Mouse (Mus musculus): ENCODE measurements around the gene Serpina16. TPM values are rescaled to one million over a fixed set of nuclear protein-coding genes. Genes with fewer than 3 reads are reported as not detected.

Gene Serpina16
- polyA plus RNA-seq, 1 experiment from 2014 or later: not detected

DNA sequence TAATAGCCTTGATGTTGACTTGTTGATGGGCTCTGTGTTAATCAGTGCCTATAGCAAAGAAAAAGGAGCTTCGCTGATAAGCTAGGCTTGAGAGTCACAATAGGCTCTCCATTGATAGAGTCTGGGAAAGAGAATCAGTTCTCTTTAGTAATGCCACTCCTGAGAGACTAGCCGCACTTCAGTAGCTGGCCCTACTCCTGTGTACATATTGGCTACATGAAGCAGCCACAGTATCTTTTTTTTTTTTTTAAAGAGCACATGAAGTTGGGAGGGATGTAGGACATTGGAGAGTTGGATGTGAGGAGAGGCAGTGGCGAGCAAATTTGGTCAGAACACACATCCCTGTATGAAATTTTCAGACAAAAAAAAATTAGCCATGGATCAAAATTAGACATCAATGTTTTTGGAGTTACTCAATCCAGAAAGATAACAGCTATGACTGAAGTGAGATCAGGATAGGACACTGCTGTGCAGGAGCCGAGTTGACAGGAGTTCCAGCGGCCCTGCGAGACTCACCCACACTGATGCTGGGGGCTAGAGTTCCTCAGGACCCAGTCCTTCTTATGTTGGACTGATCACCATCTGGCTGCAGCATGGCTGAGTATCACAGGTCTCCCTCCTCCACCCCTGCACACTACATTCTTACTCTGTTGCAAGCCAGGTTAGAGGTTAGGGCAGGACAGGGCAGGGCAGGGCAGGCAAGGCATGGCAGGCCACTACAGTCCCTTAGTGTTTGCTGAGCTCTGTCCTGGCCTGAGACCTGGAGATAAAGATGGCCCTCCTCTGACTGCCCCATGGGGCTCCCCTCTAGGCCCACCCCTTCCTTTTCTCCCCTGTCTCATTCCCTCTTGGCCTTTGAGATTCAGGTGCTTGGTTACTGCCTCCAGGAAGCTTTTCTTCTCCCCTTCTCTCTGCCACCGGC lies 20.6 kb downstream of the Serpina16 start:
- 89% methylated on average over 7 of the region's 7 CpGs for WGBS
- H3K27ac ChIP-seq: no peak overlapping the region
- H3K36me3 ChIP-seq: no peaks in the 10 kb centered on the region
- H3K4me3 ChIP-seq (replicated peaks): no peak overlapping the region
- ATAC-seq (replicated peaks; ENCODE audit: low FRiP score): no peak
- no peaks in the 10 kb centered on the region for H3K9me3 ChIP-seq (replicated peaks)
- no peak overlapping the region for H3K4me2 ChIP-seq
- no peak overlapping the region for H3K9ac ChIP-seq
- H3K27me3 ChIP-seq: no peaks in the 10 kb centered on the region
- H3K4me1 ChIP-seq: no peaks in the 10 kb centered on the region

- no peaks in the 10 kb centered on the region for H3K9me3 ChIP-seq (replicated peaks)
- H3K27me3 ChIP-seq: no peaks in the 10 kb centered on the region
- H3K4me2 ChIP-seq: no peak overlapping the region
- no peak overlapping the region for H3K4me3 ChIP-seq (replicated peaks)
- 94% methylated on average over 2 of the region's 2 CpGs for WGBS
- no peak overlapping the region for H3K9ac ChIP-seq
- no peaks in the 10 kb centered on the region for H3K4me1 ChIP-seq
- no peak for ATAC-seq (replicated peaks; ENCODE audit: low FRiP score)
- H3K36me3 ChIP-seq: no peaks in the 10 kb centered on the region
- H3K27ac ChIP-seq: no peak overlapping the region
Observed at GRCm38 (mm10) chr12:103653836-103654235, 22.1 kb downstream of the Serpina16 start.

- H3K4me2 ChIP-seq: no peak overlapping the region
Observed at GRCm38 (mm10) chr12:103646314-103646713, 29.6 kb downstream of the Serpina16 start.

GRCm38 (mm10) chr12:103644601-103645000 lies 31.3 kb downstream of the Serpina16 start:
- Histone ChIP-seq H3K27ac (no peak overlapping the region), H3K36me3 (no peaks in the 10 kb centered on the region), H3K4me3 (replicated peaks) (no peak overlapping the region), H3K27me3 (no peaks in the 10 kb centered on the region), H3K9ac (no peak overlapping the region), H3K9me3 (replicated peaks) (no peaks in the 10 kb centered on the region), H3K4me1 (no peaks in the 10 kb centered on the region), H3K4me2 (no peak overlapping the region)
- no peak for ATAC-seq (replicated peaks; ENCODE audit: low FRiP score)
- 45% methylated on average over 5 of the region's 5 CpGs for WGBS

More at GRCm38 (mm10) chr12:103646314-103646713, 29.6 kb downstream of the Serpina16 start:
- Histone ChIP-seq H3K9ac (no peak overlapping the region), H3K4me1 (no peaks in the 10 kb centered on the region), H3K4me3 (replicated peaks) (no peak overlapping the region), H3K36me3 (no peaks in the 10 kb centered on the region), H3K27me3 (no peaks in the 10 kb centered on the region), H3K27ac (no peak overlapping the region), H3K9me3 (replicated peaks) (no peaks in the 10 kb centered on the region)
- no peak for ATAC-seq (replicated peaks; ENCODE audit: low FRiP score)
- WGBS: 81% methylated on average over 2 of the region's 2 CpGs

GRCm38 (mm10) chr12:103643818-103644217 lies 32.1 kb downstream of the Serpina16 start:
- Histone ChIP-seq H3K36me3 (no peaks in the 10 kb centered on the region), H3K4me2 (no peak overlapping the region), H3K9me3 (replicated peaks) (no peaks in the 10 kb centered on the region), H3K27me3 (no peaks in the 10 kb centered on the region), H3K4me1 (no peaks in the 10 kb centered on the region), H3K27ac (no peak overlapping the region), H3K9ac (no peak overlapping the region), H3K4me3 (replicated peaks) (no peak overlapping the region)
- 76% methylated on average over 3 of the region's 3 CpGs for WGBS
- no peak for ATAC-seq (replicated peaks; ENCODE audit: low FRiP score)

DNA sequence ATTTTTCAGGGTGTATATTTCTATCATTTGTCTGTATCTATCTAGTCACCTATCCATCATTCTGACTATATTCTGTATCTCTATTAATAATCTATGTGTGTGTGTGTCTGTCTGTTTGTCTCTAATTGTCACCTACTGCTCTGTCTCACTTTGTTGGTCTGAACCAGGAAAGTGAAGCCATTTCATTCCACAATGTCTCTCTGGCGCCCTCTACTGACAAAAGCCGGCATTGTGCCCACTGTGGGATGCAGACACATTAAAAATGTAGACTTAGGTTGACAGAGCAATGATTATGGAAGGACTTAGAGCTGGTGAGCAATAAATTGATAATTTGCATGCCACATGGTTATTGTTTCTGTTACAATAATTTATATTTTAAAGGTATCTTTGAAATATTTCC lies 32.6 kb downstream of the Serpina16 start:
- Histone ChIP-seq H3K36me3 (no peaks in the 10 kb centered on the region), H3K27ac (no peak overlapping the region), H3K4me3 (replicated peaks) (no peak overlapping the region), H3K9me3 (replicated peaks) (no peaks in the 10 kb centered on the region), H3K4me1 (no peaks in the 10 kb centered on the region), H3K27me3 (no peaks in the 10 kb centered on the region), H3K9ac (no peak overlapping the region), H3K4me2 (no peak overlapping the region)
- WGBS: 0% methylated on average over 2 of the region's 2 CpGs
- 0 out of 2 replicates have a peak, but pooled peaks have one; percentile 49 for ATAC-seq (replicated peaks; ENCODE audit: low FRiP score)

- ATAC-seq (replicated peaks; ENCODE audit: low FRiP score): no peak
- H3K4me2 ChIP-seq: no peak overlapping the region
- H3K9ac ChIP-seq: no peak overlapping the region
- WGBS: 80% methylated on average over 2 of the region's 2 CpGs
- no peak overlapping the region for H3K27ac ChIP-seq
- no peaks in the 10 kb centered on the region for H3K4me1 ChIP-seq
- H3K4me3 ChIP-seq (replicated peaks): no peak overlapping the region
- no peaks in the 10 kb centered on the region for H3K9me3 ChIP-seq (replicated peaks)
- no peaks in the 10 kb centered on the region for H3K36me3 ChIP-seq
- no peaks in the 10 kb centered on the region for H3K27me3 ChIP-seq
Observed at GRCm38 (mm10) chr12:103635846-103636245, 40.1 kb downstream of the Serpina16 start.

DNA sequence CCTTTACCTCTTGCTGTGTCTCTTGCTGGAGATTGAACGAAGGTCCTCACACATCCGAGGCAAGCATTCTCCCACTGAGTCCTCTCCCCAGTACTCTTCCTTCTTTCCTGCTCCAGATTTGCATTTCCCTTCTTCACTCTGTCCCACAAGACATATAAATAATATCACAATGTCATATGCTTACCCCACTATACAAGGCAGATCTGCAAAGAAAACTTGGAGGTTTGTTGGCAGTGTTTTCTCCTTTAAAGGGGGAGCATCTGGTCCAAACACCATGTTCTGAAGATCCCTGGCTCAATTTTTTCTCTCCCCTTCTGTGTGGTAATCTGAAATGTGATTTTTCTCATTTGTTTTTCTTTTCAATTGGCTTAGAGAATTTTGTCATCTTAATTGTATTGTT lies 41.5 kb downstream of the Serpina16 start:
- Histone ChIP-seq H3K9ac (no peak overlapping the region), H3K27me3 (no peaks in the 10 kb centered on the region), H3K36me3 (no peaks in the 10 kb centered on the region), H3K27ac (no peak overlapping the region), H3K9me3 (replicated peaks) (no peaks in the 10 kb centered on the region), H3K4me3 (replicated peaks) (no peak overlapping the region), H3K4me2 (no peak overlapping the region), H3K4me1 (no peaks in the 10 kb centered on the region)
- 87% methylated on average over 2 of the region's 2 CpGs for WGBS
- no peak for ATAC-seq (replicated peaks; ENCODE audit: low FRiP score)

GRCm38 (mm10) chr12:103631203-103631612 lies 44.7 kb downstream of the Serpina16 start, which contains the start of gene Serpina10:
Gene Serpina10 (minus strand): TSS chr12:103631444.
- Histone ChIP-seq H3K9ac (no peak within 1 kb of the TSS), H3K9me3 (replicated peaks) (no peaks in the 10 kb centered on the region), H3K4me2 (no peak within 1 kb of the TSS), H3K27ac (no peak within 1 kb of the TSS), H3K4me3 (replicated peaks) (no peak within 1 kb of the TSS), H3K4me1 (no peaks in the 10 kb centered on the region), H3K36me3 (no peaks in the 10 kb centered on the region), H3K27me3 (no peaks in the 10 kb centered on the region)
- no peak for ATAC-seq (replicated peaks; ENCODE audit: low FRiP score)
- WGBS: 70% methylated on average over 3 of the region's 3 CpGs

Other genes starting within 250 kb of the Serpina16 start
- gene Ifi27, start 241.9 kb downstream of the Serpina16 start, polyA plus RNA-seq (2015; fragmentation: Nextera tagmentation; extraction: Ambion mirVana): 28.3 and 35.4 TPM in 2 replicates
- gene Ifi27l2a, start 232.5 kb downstream of the Serpina16 start, polyA plus RNA-seq (2015; fragmentation: Nextera tagmentation; extraction: Ambion mirVana): 11.1 and 11.2 TPM in 2 replicates
- gene Ifi27l2b, start 218.9 kb downstream of the Serpina16 start, polyA plus RNA-seq (2015; fragmentation: Nextera tagmentation; extraction: Ambion mirVana): 0.21 TPM in 1 of 2 replicates, not detected in the other
- 1.0 and 1.7 TPM in 2 replicates for gene Ppp4r4, start 143.9 kb downstream of the Serpina16 start, polyA plus RNA-seq (2015; fragmentation: Nextera tagmentation; extraction: Ambion mirVana)
- 1.1 and 1.4 TPM in 2 replicates for gene Serpina10, start 44.7 kb downstream of the Serpina16 start, polyA plus RNA-seq (2015; fragmentation: Nextera tagmentation; extraction: Ambion mirVana)
- 11.9 and 29.8 TPM in 2 replicates for gene Serpina6, start 18.9 kb downstream of the Serpina16 start, polyA plus RNA-seq (2015; fragmentation: Nextera tagmentation; extraction: Ambion mirVana)
- gene Serpina1f, start 19.4 kb upstream of the Serpina16 start, polyA plus RNA-seq (2015; fragmentation: Nextera tagmentation; extraction: Ambion mirVana): not detected in 2 replicates
- gene Serpina1d, start 97.5 kb upstream of the Serpina16 start, polyA plus RNA-seq (2015; fragmentation: Nextera tagmentation; extraction: Ambion mirVana): 1.7 and 5.0 TPM in 2 replicates
- 8.4 and 14.2 TPM in 2 replicates for gene Serpina1b, start 154.2 kb upstream of the Serpina16 start, polyA plus RNA-seq (2015; fragmentation: Nextera tagmentation; extraction: Ambion mirVana)
- gene Serpina1a, start 187.4 kb upstream of the Serpina16 start, polyA plus RNA-seq (2015; fragmentation: Nextera tagmentation; extraction: Ambion mirVana): 13.3 and 18.7 TPM in 2 replicates
- gene Serpina1c, start 228.7 kb upstream of the Serpina16 start, polyA plus RNA-seq (2015; fragmentation: Nextera tagmentation; extraction: Ambion mirVana): 2.3 and 2.6 TPM in 2 replicates